ENCODE assay signal across 9 mouse cellular contexts in genomic region chr13:101690167-101690566, GRCm38 (mm10).
DNase-seq lines count a peak whose midpoint lies in the region; ATAC-seq lines count a peak whose summit lies in the region.
"Had no signal": no experiment of that assay in that cellular context is flagged by ENCODE, and none has a peak within 500 bp of the region (broad histone marks: within the 10 kb centered on the region; RNA-seq: fewer than 3 reads in every experiment).

No protein-coding gene starts in this region.

- H3K9ac ChIP-seq in forebrain, embryonic 13.5 days = no peak overlapping the region
- no peak overlapping the region for H3K9ac ChIP-seq in midbrain, embryonic 11.5 days (ENCODE audit: low read length)
- no peak overlapping the region for H3K9ac ChIP-seq in kidney, embryonic 15.5 days
- H3K9ac ChIP-seq in stomach, embryonic 16.5 days (ENCODE audit: low read length) = peak overlapping the region; percentile 48; the same call in 1 of the 2 replicates

- no peak overlapping the region for H3K27ac ChIP-seq in forebrain, embryonic 13.5 days
- H3K27ac ChIP-seq in forebrain, embryonic 10.5 days = no peak overlapping the region
- H3K27ac ChIP-seq in midbrain, embryonic 11.5 days (ENCODE audit: low read depth, low read length) = no peak overlapping the region
- H3K27ac ChIP-seq in midbrain, embryonic 10.5 days (replicated peaks) = no peak overlapping the region
- H3K27ac ChIP-seq in kidney, embryonic 15.5 days = no peak overlapping the region
- H3K27ac ChIP-seq in stomach, embryonic 16.5 days (ENCODE audit: low read length) = peak overlapping the region; percentile 18

- no peaks in the 10 kb centered on the region for H3K9me3 ChIP-seq in forebrain, embryonic 13.5 days (replicated peaks)
- H3K9me3 ChIP-seq in forebrain, embryonic 10.5 days = no peaks in the 10 kb centered on the region
- H3K9me3 ChIP-seq in midbrain, embryonic 11.5 days (ENCODE audit: control insufficient read depth, low read length) = no peaks in the 10 kb centered on the region
- no peaks in the 10 kb centered on the region for H3K9me3 ChIP-seq in midbrain, embryonic 10.5 days (replicated peaks)
- no peaks in the 10 kb centered on the region for H3K9me3 ChIP-seq in kidney, embryonic 15.5 days (replicated peaks)
- no peaks in the 10 kb centered on the region for H3K9me3 ChIP-seq in stomach, embryonic 16.5 days (replicated peaks; ENCODE audit: control insufficient read depth, low read length)

- no peak overlapping the region for H3K4me3 ChIP-seq in forebrain, embryonic 13.5 days
- H3K4me3 ChIP-seq in forebrain, embryonic 10.5 days = no peak overlapping the region
- H3K4me3 ChIP-seq in midbrain, embryonic 11.5 days (ENCODE audit: low read depth, low read length) = no peak overlapping the region
- H3K4me3 ChIP-seq in midbrain, embryonic 10.5 days = no peak overlapping the region
- H3K4me3 ChIP-seq in kidney, embryonic 15.5 days (replicated peaks) = peak overlapping the region; percentile 12; the same call in 1 of the 2 replicates
- H3K4me3 ChIP-seq in stomach, embryonic 16.5 days (replicated peaks; ENCODE audit: low read length) = peak overlapping the region; percentile 25; the same call in 1 of the 2 replicates

- DNase-seq in forebrain, embryonic 10.5 days (ENCODE audit: extremely low spot score, low spot score) = no peak
- peak; percentile 68 for DNase-seq in midbrain, embryonic 11.5 days (ENCODE audit: low spot score, missing footprints)
- no peak for DNase-seq in midbrain, embryonic 10.5 days (ENCODE audit: low spot score)
- no peak for DNase-seq in thymus, postnatal 10 days (ENCODE audit: low spot score in 2 of 2)
- DNase-seq in urinary bladder, adult 2 months (ENCODE audit: low spot score) = no peak
- DNase-seq: right cerebral cortex, postnatal 14 days had no signal

- H3K27me3 ChIP-seq in forebrain, embryonic 13.5 days = 0 out of 2 replicates have a peak, but pooled peaks cover 2% of the 10 kb centered on the region
- H3K27me3 ChIP-seq in forebrain, embryonic 10.5 days (ENCODE audit: poor library complexity, severe bottlenecking) = peaks cover 18% of the 10 kb centered on the region
- H3K27me3 ChIP-seq in midbrain, embryonic 11.5 days (ENCODE audit: control insufficient read depth, insufficient read depth, low read length) = no peaks in the 10 kb centered on the region
- H3K27me3 ChIP-seq in midbrain, embryonic 10.5 days (ENCODE audit: low read depth, poor library complexity, severe bottlenecking) = no peaks in the 10 kb centered on the region; the same call in 1 of the 2 replicates
- no peaks in the 10 kb centered on the region for H3K27me3 ChIP-seq in kidney, embryonic 15.5 days
- no peaks in the 10 kb centered on the region for H3K27me3 ChIP-seq in stomach, embryonic 16.5 days (ENCODE audit: control insufficient read depth, insufficient read depth, low read length)

- H3K4me2 ChIP-seq in forebrain, embryonic 13.5 days = 0 out of 2 replicates have a peak overlapping the region, but pooled peaks have one; percentile 12
- no peak overlapping the region for H3K4me2 ChIP-seq in midbrain, embryonic 11.5 days
- peak overlapping the region; percentile 20 for H3K4me2 ChIP-seq in kidney, embryonic 15.5 days
- peak overlapping the region; percentile 35 for H3K4me2 ChIP-seq in stomach, embryonic 16.5 days (ENCODE audit: low read depth, low read length)

- H3K4me1 ChIP-seq in forebrain, embryonic 13.5 days = peaks cover 41% of the 10 kb centered on the region
- peaks cover 44% of the 10 kb centered on the region for H3K4me1 ChIP-seq in forebrain, embryonic 10.5 days
- peaks cover 20% of the 10 kb centered on the region for H3K4me1 ChIP-seq in midbrain, embryonic 11.5 days (ENCODE audit: control insufficient read depth, insufficient read depth, low read length)
- H3K4me1 ChIP-seq in midbrain, embryonic 10.5 days = peaks cover 44% of the 10 kb centered on the region
- H3K4me1 ChIP-seq in kidney, embryonic 15.5 days = peaks cover 42% of the 10 kb centered on the region
- H3K4me1 ChIP-seq in stomach, embryonic 16.5 days (ENCODE audit: control insufficient read depth, insufficient read depth, low read length) = peaks cover 20% of the 10 kb centered on the region

- H3K36me3 ChIP-seq in forebrain, embryonic 13.5 days (ENCODE audit: poor library complexity, severe bottlenecking) = peaks cover 29% of the 10 kb centered on the region
- peaks cover 36% of the 10 kb centered on the region for H3K36me3 ChIP-seq in forebrain, embryonic 10.5 days (replicated peaks)
- peaks cover 3% of the 10 kb centered on the region; the same call in 1 of the 2 replicates for H3K36me3 ChIP-seq in midbrain, embryonic 11.5 days (ENCODE audit: control insufficient read depth, insufficient read depth, low read length)
- peaks cover 36% of the 10 kb centered on the region for H3K36me3 ChIP-seq in midbrain, embryonic 10.5 days
- H3K36me3 ChIP-seq in kidney, embryonic 15.5 days = peaks cover 42% of the 10 kb centered on the region
- peaks cover 35% of the 10 kb centered on the region for H3K36me3 ChIP-seq in stomach, embryonic 16.5 days (ENCODE audit: control insufficient read depth, insufficient read depth, low read length)

- WGBS in forebrain, embryonic 13.5 days = 73% methylated on average over 6 of the region's 6 CpGs
- WGBS in forebrain, embryonic 10.5 days = 90% methylated on average over 6 of the region's 6 CpGs
- WGBS in midbrain, embryonic 11.5 days = 92% methylated on average over 6 of the region's 6 CpGs
- 86% methylated on average over 6 of the region's 6 CpGs for WGBS in midbrain, embryonic 10.5 days
- WGBS in kidney, embryonic 15.5 days = 60% methylated on average over 6 of the region's 6 CpGs
- WGBS in stomach, embryonic 16.5 days = 62% methylated on average over 6 of the region's 6 CpGs

- no peak for ATAC-seq in forebrain, embryonic 13.5 days
- no peak for ATAC-seq in midbrain, embryonic 11.5 days (ENCODE audit: low FRiP score)
- no peak for ATAC-seq in kidney, embryonic 15.5 days (replicated peaks; ENCODE audit: low FRiP score)
- no peak for ATAC-seq in stomach, embryonic 16.5 days (ENCODE audit: insufficient read depth, low FRiP score)

Comparison
In these comparisons a context has a peak if more than half of its experiments do, and no peak if none do; other contexts are left out.
1. H3K4me3 ChIP-seq: peak in kidney, embryonic 15.5 days (single experiment) and stomach, embryonic 16.5 days (single experiment); none in forebrain, embryonic 13.5 days (single experiment), forebrain, embryonic 10.5 days (single experiment), midbrain, embryonic 11.5 days (single experiment) and midbrain, embryonic 10.5 days (single experiment).